Mouse (Mus musculus): ENCODE measurements around the gene 1700021F07Rik. TPM values are rescaled to one million over a fixed set of nuclear protein-coding genes. Genes with fewer than 3 reads are reported as not detected.

1700021F07Rik gene
- total RNA-seq, 1 experiment: not detected

DNA sequence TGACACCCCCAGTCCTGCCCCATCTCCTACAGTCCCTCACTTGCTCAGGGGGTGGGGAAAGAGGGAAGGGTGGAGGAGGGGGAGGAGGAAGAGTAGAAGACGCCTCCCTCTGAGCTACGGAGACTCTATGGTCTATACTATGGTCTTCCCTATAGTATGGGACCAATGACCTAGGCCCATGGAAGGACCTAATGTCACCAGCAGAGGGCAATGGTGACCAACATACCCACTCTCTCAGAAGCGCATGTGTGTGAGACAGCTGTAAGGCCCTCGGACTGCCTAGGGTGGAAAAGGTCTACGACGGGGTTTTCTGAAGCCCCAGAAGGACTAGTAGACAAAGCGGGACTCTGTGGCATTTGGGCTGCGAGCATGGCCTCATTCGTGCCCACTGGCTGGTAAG lies 31.5 kb downstream of the 1700021F07Rik start:
- no peaks in the 10 kb centered on the region for H3K4me1 ChIP-seq (ENCODE audit: control insufficient read depth in 2 of 2, insufficient read depth in 2 of 2, low read length in 2 of 2, poor library complexity in 1 of 2)
- peak; percentile 37 for DNase-seq (ENCODE audit: low read depth, low spot score)
- no peak overlapping the region for H3K4me3 ChIP-seq (ENCODE audit: insufficient read depth in 1 of 2, low read depth in 1 of 2, low read length in 2 of 2, poor library complexity in 1 of 2, severe bottlenecking in 1 of 2)
- H3K9ac ChIP-seq (ENCODE audit: insufficient read depth, low read depth, low read length, poor library complexity, severe bottlenecking): no peak overlapping the region
- in situ Hi-C loops (cut with MboI; ENCODE audit: low sequenced_read_pairs in 2 of 2, unreplicated experiment in 2 of 2): loop anchor here in 1 of 2 experiments (25.0 kb wide), 1 partner anchor 367 kb away; no protein-coding TSS in a partner anchor
- TF ChIP-seq ZNF384 (IDR thresholded peaks at IDR 0.05; ENCODE audit: low read depth, low read length) (no peak), MAFK (IDR thresholded peaks at IDR 0.05; ENCODE audit: insufficient read depth, low read depth, low read length) (no peak), ZC3H11A (IDR thresholded peaks at IDR 0.05; ENCODE audit: borderline replicate concordance, low read depth, low read length) (no peak), CHD2 (IDR thresholded peaks at IDR 0.05; ENCODE audit: low read depth, low read length) (no peak), HCFC1 (IDR thresholded peaks at IDR 0.05; ENCODE audit: borderline replicate concordance, insufficient read depth, low read length) (no peak)
- no peak overlapping the region for H3K27ac ChIP-seq (ENCODE audit: insufficient read depth, low read depth, low read length, poor library complexity, severe bottlenecking)
- no peaks in the 10 kb centered on the region for H3K36me3 ChIP-seq (ENCODE audit: control insufficient read depth, insufficient read depth, low read length, poor library complexity, severe bottlenecking)
- no peaks in the 10 kb centered on the region for H3K9me3 ChIP-seq (ENCODE audit: control insufficient read depth, insufficient read depth, low read depth, low read length)

DNA sequence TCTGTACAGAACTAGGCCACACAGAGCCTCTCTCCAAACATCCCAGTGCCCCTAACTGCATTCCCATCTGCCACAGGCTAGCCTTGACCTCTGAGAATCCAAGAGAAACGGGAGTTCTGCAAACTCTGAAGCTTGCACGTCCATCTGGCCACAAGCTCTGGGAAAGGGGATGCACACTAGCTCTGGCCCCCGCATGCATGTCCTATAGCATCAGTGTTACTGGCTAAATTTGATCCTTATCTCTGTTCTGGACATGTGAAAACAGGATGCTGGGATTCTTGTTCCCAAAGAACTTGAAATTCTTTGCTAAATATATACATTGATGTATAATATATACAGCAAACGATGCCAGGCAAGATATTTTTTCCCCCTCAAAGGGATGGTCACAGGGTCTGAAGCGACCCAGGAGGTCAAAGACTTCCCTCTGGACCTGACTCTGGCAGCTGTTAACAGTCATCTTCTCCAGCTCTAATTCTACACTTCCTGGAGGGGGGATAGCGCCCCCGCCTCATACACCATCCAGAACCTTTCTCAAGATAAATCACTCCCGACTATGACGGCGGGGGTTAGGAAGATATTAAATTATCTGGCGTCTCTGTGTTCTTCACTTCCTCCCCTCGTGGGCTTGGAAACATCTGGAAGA lies 36.5 kb downstream of the 1700021F07Rik start:
- Histone ChIP-seq H3K9me3 (ENCODE audit: control insufficient read depth, insufficient read depth, low read depth, low read length) (no peaks in the 10 kb centered on the region), H3K27ac (ENCODE audit: insufficient read depth, low read depth, low read length, poor library complexity, severe bottlenecking) (no peak overlapping the region), H3K4me1 (ENCODE audit: control insufficient read depth in 2 of 2, insufficient read depth in 2 of 2, low read length in 2 of 2, poor library complexity in 1 of 2) (no peaks in the 10 kb centered on the region; a peak in 1 of 4 replicates), H3K9ac (ENCODE audit: insufficient read depth, low read depth, low read length, poor library complexity, severe bottlenecking) (no peak overlapping the region), H3K4me3 (ENCODE audit: insufficient read depth in 1 of 2, low read depth in 1 of 2, low read length in 2 of 2, poor library complexity in 1 of 2, severe bottlenecking in 1 of 2) (no peak overlapping the region), H3K36me3 (ENCODE audit: control insufficient read depth, insufficient read depth, low read length, poor library complexity, severe bottlenecking) (no peaks in the 10 kb centered on the region)
- TF ChIP-seq ZNF384 (IDR thresholded peaks at IDR 0.05; ENCODE audit: low read depth, low read length): no peak
- no peak for TF ChIP-seq HCFC1 (IDR thresholded peaks at IDR 0.05; ENCODE audit: borderline replicate concordance, insufficient read depth, low read length)
- TF ChIP-seq MAFK (IDR thresholded peaks at IDR 0.05; ENCODE audit: insufficient read depth, low read depth, low read length): no peak
- TF ChIP-seq CHD2 (IDR thresholded peaks at IDR 0.05; ENCODE audit: low read depth, low read length): no peak
- TF ChIP-seq ZC3H11A (IDR thresholded peaks at IDR 0.05; ENCODE audit: borderline replicate concordance, low read depth, low read length): no peak
- no peak for DNase-seq (ENCODE audit: low read depth, low spot score)
- in situ Hi-C loops (cut with MboI; ENCODE audit: low sequenced_read_pairs in 2 of 2, unreplicated experiment in 2 of 2): loop anchor here (5.0 to 25.0 kb wide), 2 partner anchors 372 to 452 kb away; no protein-coding TSS in a partner anchor

DNA sequence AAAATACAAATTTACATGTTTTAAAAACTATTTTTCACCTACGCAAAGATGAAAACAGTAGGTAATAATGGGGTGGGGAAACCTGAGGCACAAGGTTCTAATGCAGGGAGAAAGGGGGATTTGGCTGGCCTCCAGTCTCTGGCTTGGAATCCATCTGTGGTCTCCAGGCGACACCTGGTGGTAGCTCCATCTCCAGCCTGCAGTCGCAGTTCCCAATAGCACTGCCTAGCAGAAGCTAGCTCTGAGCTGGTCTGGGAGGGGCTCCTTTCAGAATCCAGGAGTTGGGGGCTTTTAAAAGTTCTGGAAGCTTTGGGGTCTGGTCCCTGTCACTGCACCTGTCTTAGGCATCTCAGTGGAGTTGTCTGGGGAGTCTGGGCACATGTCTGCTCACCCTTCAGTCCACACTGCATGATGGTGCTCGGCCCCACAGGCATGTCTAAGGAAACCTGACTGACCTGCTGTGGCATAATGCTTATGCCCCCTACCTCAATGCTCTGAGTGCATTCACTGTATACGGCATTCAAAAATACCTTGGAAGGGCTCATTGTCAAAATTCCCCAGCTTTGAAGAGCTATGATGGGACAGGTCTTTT lies 39.6 kb downstream of the 1700021F07Rik start:
- Histone ChIP-seq H3K36me3 (ENCODE audit: control insufficient read depth, insufficient read depth, low read length, poor library complexity, severe bottlenecking) (no peaks in the 10 kb centered on the region), H3K27ac (ENCODE audit: insufficient read depth, low read depth, low read length, poor library complexity, severe bottlenecking) (no peak overlapping the region), H3K9me3 (ENCODE audit: control insufficient read depth, insufficient read depth, low read depth, low read length) (no peaks in the 10 kb centered on the region), H3K4me3 (ENCODE audit: insufficient read depth in 1 of 2, low read depth in 1 of 2, low read length in 2 of 2, poor library complexity in 1 of 2, severe bottlenecking in 1 of 2) (no peak overlapping the region), H3K4me1 (ENCODE audit: control insufficient read depth in 2 of 2, insufficient read depth in 2 of 2, low read length in 2 of 2, poor library complexity in 1 of 2) (peaks cover 0 to 4% of the 10 kb centered on the region in 2 experiments; a peak in 1 of 4 replicates), H3K9ac (ENCODE audit: insufficient read depth, low read depth, low read length, poor library complexity, severe bottlenecking) (no peak overlapping the region)
- DNase-seq (ENCODE audit: low read depth, low spot score): peak; percentile 24
- in situ Hi-C loops (cut with MboI; ENCODE audit: low sequenced_read_pairs in 2 of 2, unreplicated experiment in 2 of 2): loop anchor here (5.0 to 25.0 kb wide), 2 partner anchors 370 to 375 kb away; no protein-coding TSS in a partner anchor
- TF ChIP-seq ZNF384 (IDR thresholded peaks at IDR 0.05; ENCODE audit: low read depth, low read length) (no peak), CHD2 (IDR thresholded peaks at IDR 0.05; ENCODE audit: low read depth, low read length) (no peak), ZC3H11A (IDR thresholded peaks at IDR 0.05; ENCODE audit: borderline replicate concordance, low read depth, low read length) (peak; percentile 93; the same call in 1 of the 2 replicates), MAFK (IDR thresholded peaks at IDR 0.05; ENCODE audit: insufficient read depth, low read depth, low read length) (no peak), HCFC1 (IDR thresholded peaks at IDR 0.05; ENCODE audit: borderline replicate concordance, insufficient read depth, low read length) (no peak)

DNA sequence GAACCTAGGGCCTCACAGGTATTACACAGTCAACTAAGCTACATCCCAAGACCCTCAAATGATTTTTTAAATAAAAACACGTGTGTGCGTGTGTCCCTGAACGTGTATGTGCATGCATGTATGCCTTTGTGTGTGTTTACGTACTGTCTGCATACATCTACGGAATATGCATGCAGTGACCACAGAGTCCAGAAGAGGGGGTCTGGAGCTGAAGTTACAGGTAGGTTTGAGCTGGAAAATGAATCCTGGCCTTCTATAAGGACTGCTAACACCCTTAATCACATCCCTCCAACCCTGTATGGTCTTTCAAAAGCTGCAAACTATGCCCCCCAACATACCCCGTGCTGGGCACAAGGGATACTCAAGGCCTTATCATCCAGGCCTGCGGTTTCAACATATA lies 41.0 kb downstream of the 1700021F07Rik start:
- Histone ChIP-seq H3K9ac (ENCODE audit: insufficient read depth, low read depth, low read length, poor library complexity, severe bottlenecking) (no peak overlapping the region), H3K27ac (ENCODE audit: insufficient read depth, low read depth, low read length, poor library complexity, severe bottlenecking) (no peak overlapping the region), H3K9me3 (ENCODE audit: control insufficient read depth, insufficient read depth, low read depth, low read length) (no peaks in the 10 kb centered on the region), H3K4me1 (ENCODE audit: control insufficient read depth in 2 of 2, insufficient read depth in 2 of 2, low read length in 2 of 2, poor library complexity in 1 of 2) (peaks cover 0 to 4% of the 10 kb centered on the region in 2 experiments; a peak in 1 of 4 replicates), H3K4me3 (ENCODE audit: insufficient read depth in 1 of 2, low read depth in 1 of 2, low read length in 2 of 2, poor library complexity in 1 of 2, severe bottlenecking in 1 of 2) (no peak overlapping the region), H3K36me3 (ENCODE audit: control insufficient read depth, insufficient read depth, low read length, poor library complexity, severe bottlenecking) (no peaks in the 10 kb centered on the region)
- DNase-seq (ENCODE audit: low read depth, low spot score): no peak
- in situ Hi-C loops (cut with MboI; ENCODE audit: low sequenced_read_pairs in 2 of 2, unreplicated experiment in 2 of 2): loop anchor here (5.0 to 25.0 kb wide), 2 partner anchors 371 to 376 kb away; no protein-coding TSS in a partner anchor
- TF ChIP-seq MAFK (IDR thresholded peaks at IDR 0.05; ENCODE audit: insufficient read depth, low read depth, low read length): no peak
